Mouse (Mus musculus) liver, postnatal 0 days (tissue): ENCODE results near the gene Rbl1. TPM values are rescaled to one million over a fixed set of nuclear protein-coding genes. Genes with fewer than 3 reads are reported as not detected.

ENCODE experiments used
- ATAC-seq: fragments of 200-750 bp; cut with Nextera tagmentation; 2 replicates; pipeline ENCODE4 v1.8.0; 2017; ENCODE audit warnings: mild to moderate bottlenecking, moderate library complexity
- DNase-seq: peaks from one replicate; pipeline ENCODE4 v3.0.0-alpha.2; 2016
- H3K27ac ChIP-seq: fragments of 300-500 bp; sonication (generic); 2 replicates; pipeline ENCODE4 v1.5.1; 2014; ENCODE audit warnings: antibody characterized with exemption, moderate library complexity, mild to moderate bottlenecking, low read depth
- H3K27me3 ChIP-seq: fragments of 300-500 bp; sonication (generic); 2 replicates; pipeline ENCODE4 v1.6.1; 2014; ENCODE audit warnings: low read length, control low read depth, mixed read lengths; ENCODE audit not compliant: insufficient read depth
- H3K36me3 ChIP-seq: fragments of 300-500 bp; sonication (generic); replicated peaks from 2 replicates; pipeline ENCODE4 v1.6.1; 2014; ENCODE audit warnings: mild to moderate bottlenecking, control low read depth, low read length, moderate library complexity, mixed read lengths; ENCODE audit not compliant: insufficient read depth
- H3K4me1 ChIP-seq: fragments of 300-500 bp; sonication (generic); 2 replicates; pipeline ENCODE4 v1.6.1; 2014; ENCODE audit warnings: antibody characterized with exemption, mild to moderate bottlenecking, control low read depth; ENCODE audit not compliant: insufficient read depth
- H3K4me2 ChIP-seq: fragments of 300-500 bp; sonication (generic); 2 replicates; pipeline ENCODE4 v1.6.1; 2014; ENCODE audit warnings: low read depth, mild to moderate bottlenecking, low read length, moderate library complexity, mixed read lengths
- H3K4me3 ChIP-seq: fragments of 300-500 bp; sonication (generic); 2 replicates; pipeline ENCODE4 v1.5.1; 2014; ENCODE audit warnings: low read depth, low read length
- H3K9ac ChIP-seq: fragments of 300-500 bp; sonication (generic); replicated peaks from 2 replicates; pipeline ENCODE4 v1.6.1; 2014; ENCODE audit warnings: mild to moderate bottlenecking, moderate library complexity
- H3K9me3 ChIP-seq: fragments of 300-500 bp; sonication (generic); 2 replicates; pipeline ENCODE4 v1.6.1; 2016; ENCODE audit warnings: mild to moderate bottlenecking, control low read depth, low read length, mixed read lengths
- CTCF ChIP-seq: sonication (generic); IDR thresholded peaks from 2 replicates; pipeline ENCODE4 v1.5.1; 2016; ENCODE audit warnings: antibody characterized with exemption, low read depth
- EP300 ChIP-seq: IDR thresholded peaks from 2 replicates; pipeline ENCODE4 v1.6.1; 2016; ENCODE audit warnings: antibody characterized with exemption, low read depth, mild to moderate bottlenecking
- WGBS: fragments of 180-500 bp; shearing (Covaris S2); extraction: QIAGEN DNeasy Blood & Tissue Kit; methylation state at CpG from one replicate; pipeline ENCODE4 v1.1.7; 2014; ENCODE audit not compliant: insufficient replicate concordance; 5-methylcytosine and 5-hydroxymethylcytosine counted together
- polyA plus RNA-seq: library from polyadenylated mRNA; unstranded; fragments of >200 nt; fragmentation: Nextera tagmentation; extraction: Ambion mirVana; gene quantifications from 2 replicates; pipeline ENCODE4 v1.2.1, GENCODE M21; 2015

The Rbl1 gene
- polyA plus RNA-seq, 1 experiment from 2014 or later = 10.0 TPM

DNA sequence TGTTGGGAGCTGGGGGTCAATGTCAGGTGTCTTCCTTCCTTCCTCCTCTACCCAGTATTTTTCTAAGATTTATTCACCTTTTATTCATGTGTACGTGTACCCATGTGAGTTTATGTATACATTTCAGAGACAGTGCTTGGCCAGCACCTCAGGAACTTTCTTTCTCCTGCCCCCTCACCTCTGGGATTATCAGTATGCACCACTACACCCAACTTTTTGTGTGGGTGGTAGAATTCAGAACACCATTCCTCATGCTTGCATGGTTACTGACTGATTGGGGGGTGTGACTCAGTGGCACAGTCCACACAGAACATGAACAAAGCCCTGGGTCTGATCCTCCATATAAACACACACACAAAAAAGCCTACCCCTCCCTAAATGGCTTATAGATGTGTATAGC is 72.2 kb downstream of the Rbl1 start:
- DNase-seq = no peak
- Histone ChIP-seq H3K4me3 (no peak overlapping the region), H3K27me3 (no peaks in the 10 kb centered on the region), H3K36me3 (0 out of 2 replicates have a peak, but pooled peaks cover 9% of the 10 kb centered on the region), H3K9me3 (no peaks in the 10 kb centered on the region), H3K27ac (0 out of 2 replicates have a peak overlapping the region, but pooled peaks have one; percentile 22), H3K4me2 (peak overlapping the region; percentile 78), H3K4me1 (peaks cover 26% of the 10 kb centered on the region), H3K9ac (no peak overlapping the region)
- no peak for TF ChIP-seq EP300
- TF ChIP-seq CTCF = no peak
- WGBS = 56% methylated on average over 1 of the region's 1 CpGs
- no peak for ATAC-seq

DNA sequence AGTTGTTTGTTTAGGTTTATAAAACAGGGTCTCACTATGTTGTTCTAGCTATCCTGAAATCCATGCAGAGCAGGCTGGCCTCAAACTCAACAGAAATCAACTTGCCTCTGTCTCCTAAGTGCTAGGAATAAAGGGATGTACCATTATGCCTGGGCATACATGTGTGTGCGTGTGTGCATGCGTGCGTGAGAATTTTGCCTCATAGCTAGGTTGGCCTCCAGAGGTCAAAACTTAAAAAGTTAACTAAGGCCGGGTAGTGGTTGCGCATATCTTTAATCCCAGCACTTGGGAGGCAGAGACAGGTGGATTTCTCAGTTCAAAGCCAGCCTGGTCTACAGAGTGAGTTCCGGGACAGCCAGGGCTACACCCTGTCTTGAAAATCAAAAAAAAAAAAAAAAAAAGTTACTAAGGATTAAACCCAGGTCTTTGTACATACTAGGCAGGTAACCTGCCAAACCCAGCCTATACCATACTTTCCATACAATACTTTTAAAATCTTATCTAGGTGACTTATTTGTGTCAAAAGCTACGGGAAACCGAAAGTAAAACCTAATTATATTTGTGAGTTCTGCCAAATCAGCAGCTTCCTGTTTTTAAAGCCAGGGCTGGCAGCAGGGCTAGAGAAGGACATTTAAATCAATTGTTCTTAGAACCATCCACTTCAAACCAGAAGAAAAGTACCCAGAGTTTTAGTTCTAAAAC is 73.4 kb downstream of the Rbl1 start:
- peak overlapping the region; percentile 55 for H3K9ac ChIP-seq
- H3K27ac ChIP-seq = peak overlapping the region; percentile 78
- DNase-seq (no peak), ATAC-seq (no peak)
- no peaks in the 10 kb centered on the region for H3K27me3 ChIP-seq
- peak overlapping the region; percentile 49 for H3K4me3 ChIP-seq
- H3K4me2 ChIP-seq = peak overlapping the region; percentile 78
- H3K4me1 ChIP-seq = peaks cover 20% of the 10 kb centered on the region
- whole genome bisulfite sequencing = 45% methylated on average over 8 of the region's 8 CpGs
- TF ChIP-seq EP300 = 0 out of 2 replicates have a peak, but pooled peaks have one; percentile 7
- no peak for TF ChIP-seq CTCF
- peaks cover 18% of the 10 kb centered on the region; the same call in 1 of the 2 replicates for H3K36me3 ChIP-seq
- no peaks in the 10 kb centered on the region for H3K9me3 ChIP-seq

DNA sequence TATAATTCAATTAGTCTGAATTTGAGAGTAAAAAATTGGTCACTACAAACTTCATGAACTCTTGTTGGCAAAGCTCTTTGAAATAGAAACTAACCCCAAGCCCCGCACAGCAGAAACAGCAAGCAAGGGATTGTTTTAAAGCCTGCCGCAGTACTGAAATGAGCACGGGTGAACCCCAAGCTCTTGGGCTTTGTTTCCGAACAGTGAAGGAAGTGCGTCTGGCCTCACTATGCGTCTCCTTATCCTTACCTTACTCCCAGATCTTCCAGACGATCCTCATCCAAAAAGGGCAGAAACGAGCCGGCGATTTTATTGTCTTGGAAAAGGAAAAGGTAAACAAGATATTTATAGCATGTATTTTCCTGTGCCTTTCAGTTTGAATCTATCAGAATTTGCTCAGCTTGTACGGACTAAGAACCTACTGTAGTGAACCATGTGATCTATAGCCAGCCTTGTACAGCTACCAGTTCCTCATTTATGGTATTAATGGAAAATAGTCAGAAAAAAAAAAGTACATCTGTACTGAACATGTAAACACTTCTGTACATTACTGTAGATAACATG is 74.7 kb downstream of the Rbl1 start:
- Histone ChIP-seq H3K9ac (peak overlapping the region; percentile 59), H3K27ac (peak overlapping the region; percentile 75), H3K4me2 (peak overlapping the region; percentile 78), H3K9me3 (no peaks in the 10 kb centered on the region), H3K4me3 (peak overlapping the region; percentile 42), H3K27me3 (no peaks in the 10 kb centered on the region), H3K36me3 (peaks cover 28% of the 10 kb centered on the region; the same call in 1 of the 2 replicates), H3K4me1 (peaks cover 16% of the 10 kb centered on the region)
- DNase-seq = no peak
- ATAC-seq = no peak
- TF ChIP-seq EP300 (0 out of 2 replicates have a peak, but pooled peaks have one; percentile 13), CTCF (no peak)
- WGBS = 33% methylated on average over 11 of the region's 11 CpGs

DNA sequence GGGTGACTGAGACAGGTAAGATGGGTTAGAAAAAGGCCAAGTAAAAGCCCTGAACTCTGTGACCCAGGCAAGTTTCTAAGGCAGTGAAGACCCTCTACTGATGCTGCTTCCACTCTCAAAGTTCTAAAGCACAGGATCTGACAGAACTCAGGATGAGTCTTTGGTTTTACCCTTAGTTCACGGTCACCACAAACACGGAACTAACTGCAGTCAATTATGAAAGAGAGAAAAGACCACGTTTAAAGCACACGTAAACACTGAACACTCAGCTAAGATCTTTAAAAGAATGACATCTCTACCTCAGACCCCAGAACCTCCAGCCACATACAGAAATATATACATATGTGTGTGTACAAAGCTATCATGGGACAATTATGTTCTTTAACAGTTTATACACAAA is 75.2 kb downstream of the Rbl1 start:
- peak overlapping the region; percentile 75; the same call in 1 of the 2 replicates for H3K27ac ChIP-seq

DNA sequence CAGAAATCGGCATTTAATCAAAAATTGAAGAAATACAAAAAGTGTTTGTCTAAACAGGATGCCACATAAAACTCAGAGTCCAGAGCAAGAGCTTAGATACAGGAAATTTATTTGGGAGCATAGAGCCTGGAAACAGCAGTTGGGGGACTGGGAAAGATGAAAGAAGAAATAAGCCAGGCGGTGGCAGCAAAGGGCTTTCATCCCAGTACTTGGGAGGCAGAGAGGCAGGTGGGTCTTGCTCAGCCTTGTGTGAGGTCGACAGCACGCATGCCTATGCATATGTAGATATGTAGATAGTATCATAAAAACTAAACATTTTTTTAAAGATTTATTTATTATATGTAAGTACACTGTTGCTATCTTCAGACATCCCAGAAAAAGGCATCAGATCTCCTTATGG is 76.3 kb downstream of the Rbl1 start:
- H3K27ac ChIP-seq = no peak overlapping the region
- DNase-seq (no peak), ATAC-seq (no peak)
- H3K36me3 ChIP-seq = peaks cover 32% of the 10 kb centered on the region; the same call in 1 of the 2 replicates
- no peak overlapping the region for H3K9ac ChIP-seq
- H3K9me3 ChIP-seq = no peaks in the 10 kb centered on the region
- H3K4me3 ChIP-seq = no peak overlapping the region
- peak; percentile 44 for TF ChIP-seq CTCF
- no peak for TF ChIP-seq EP300
- H3K27me3 ChIP-seq = no peaks in the 10 kb centered on the region
- no peak overlapping the region for H3K4me2 ChIP-seq
- WGBS = 62% methylated on average over 4 of the region's 4 CpGs
- peaks cover 16% of the 10 kb centered on the region for H3K4me1 ChIP-seq

More for the DNA sequence above, 75.2 kb downstream of the Rbl1 start:
- Histone ChIP-seq H3K9ac (peak overlapping the region; percentile 59), H3K4me1 (peaks cover 16% of the 10 kb centered on the region), H3K27me3 (no peaks in the 10 kb centered on the region), H3K4me3 (peak overlapping the region; percentile 42), H3K9me3 (no peaks in the 10 kb centered on the region), H3K36me3 (peaks cover 29% of the 10 kb centered on the region; the same call in 1 of the 2 replicates), H3K4me2 (peak overlapping the region; percentile 78)
- TF ChIP-seq EP300 = no peak
- TF ChIP-seq CTCF = no peak
- 34% methylated on average over 4 of the region's 4 CpGs for WGBS
- DNase-seq (no peak), ATAC-seq (no peak)

DNA sequence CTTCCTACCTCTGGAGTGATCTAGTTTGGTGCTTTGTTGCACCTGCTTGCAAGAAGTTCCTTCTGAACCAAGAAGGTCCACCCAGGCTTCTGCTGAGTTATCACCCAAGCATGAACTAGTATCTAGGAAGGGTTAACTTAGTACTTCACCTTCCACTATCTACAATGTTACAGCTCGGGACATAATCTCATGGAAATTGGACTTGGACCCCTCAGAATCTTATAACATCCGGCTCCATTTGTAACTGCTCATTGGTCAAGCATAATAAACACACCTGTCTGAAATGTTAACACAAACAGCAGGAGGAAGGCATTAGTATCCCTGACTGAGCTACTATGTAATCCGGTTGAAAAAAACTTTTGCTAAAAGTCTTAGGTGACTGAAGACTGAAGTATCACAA is 77.0 kb downstream of the Rbl1 start:
- DNase-seq = no peak
- Histone ChIP-seq H3K27me3 (no peaks in the 10 kb centered on the region), H3K4me3 (no peak overlapping the region), H3K9ac (no peak overlapping the region), H3K36me3 (peaks cover 32% of the 10 kb centered on the region; the same call in 1 of the 2 replicates), H3K9me3 (no peaks in the 10 kb centered on the region), H3K27ac (no peak overlapping the region), H3K4me1 (peaks cover 11% of the 10 kb centered on the region), H3K4me2 (no peak overlapping the region)
- TF ChIP-seq EP300 (no peak), CTCF (no peak)
- no peak for ATAC-seq
- 79% methylated on average over 3 of the region's 3 CpGs for WGBS
